Mouse (Mus musculus): Measurements from ENCODE around the gene Syt11. TPM values are rescaled to one million over a fixed set of nuclear protein-coding genes. Genes with fewer than 3 reads are reported as not detected.
"Not testable (repeated sequence)": the region's sequence is repeated elsewhere in the genome, so short reads cannot be mapped to it uniquely, and the experiment has no call there.

Syt11 gene
- 100 to 1,000 TPM; 501 to 519 TPM for total RNA-seq (2021)
- long read RNA-seq, full-length matches to known transcripts = 332 of 469 reads
- long read RNA-seq, partial matches to known transcripts = 35 of 469 reads
- long read RNA-seq, other reads (novel, unspliced or antisense) = 102 of 469 reads

DNA sequence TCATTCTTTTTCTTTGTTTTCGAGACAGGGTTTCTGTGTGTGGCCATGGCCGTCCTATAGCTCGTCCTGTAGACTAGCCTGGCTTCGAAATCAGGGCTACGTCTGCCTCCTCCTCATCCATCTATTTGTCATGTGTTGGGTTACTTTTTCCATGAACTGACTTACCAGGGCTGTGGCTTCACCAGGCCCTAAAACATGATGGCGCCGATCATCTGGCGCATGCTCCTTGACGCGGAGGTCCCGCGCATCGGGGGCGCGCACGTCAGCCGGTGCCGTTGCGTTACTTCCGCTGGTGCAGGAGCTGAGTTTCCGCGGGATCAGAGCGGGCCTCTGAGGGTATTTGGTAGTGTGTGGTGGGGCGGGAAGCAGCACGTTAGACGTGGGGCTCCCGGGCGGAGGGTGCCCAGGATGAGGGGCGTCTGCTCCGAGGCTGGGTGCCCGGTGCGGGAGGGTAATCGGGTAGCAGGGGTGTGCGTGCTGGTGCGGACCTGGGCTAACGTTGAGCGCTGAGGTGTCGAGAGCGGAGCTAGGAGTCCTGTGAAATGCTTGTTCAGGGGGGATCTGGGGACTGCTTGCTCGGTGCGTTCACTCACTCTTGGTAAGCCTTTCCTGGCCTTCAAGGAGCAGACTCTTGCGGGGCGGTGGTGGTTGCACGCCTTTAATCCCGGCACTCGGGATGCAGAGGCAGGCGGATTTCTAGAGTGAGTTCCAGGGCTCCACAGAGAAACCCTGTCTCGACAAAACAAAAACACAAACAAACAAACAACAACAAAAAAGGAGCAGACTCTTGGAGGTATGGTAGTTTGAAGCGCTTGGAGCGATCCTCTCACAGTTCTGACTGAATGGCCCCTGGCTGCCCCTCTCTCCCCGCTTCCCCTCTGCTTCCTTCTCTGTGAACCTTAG is at the start of gene Syt11:
TSS of gene Syt11 (minus strand) at position 226 of the 903 bp plus-strand sequence.
- not testable (repeated sequence) for DNase-seq (ENCODE audit: low spot score in 2 of 2)

DNA sequence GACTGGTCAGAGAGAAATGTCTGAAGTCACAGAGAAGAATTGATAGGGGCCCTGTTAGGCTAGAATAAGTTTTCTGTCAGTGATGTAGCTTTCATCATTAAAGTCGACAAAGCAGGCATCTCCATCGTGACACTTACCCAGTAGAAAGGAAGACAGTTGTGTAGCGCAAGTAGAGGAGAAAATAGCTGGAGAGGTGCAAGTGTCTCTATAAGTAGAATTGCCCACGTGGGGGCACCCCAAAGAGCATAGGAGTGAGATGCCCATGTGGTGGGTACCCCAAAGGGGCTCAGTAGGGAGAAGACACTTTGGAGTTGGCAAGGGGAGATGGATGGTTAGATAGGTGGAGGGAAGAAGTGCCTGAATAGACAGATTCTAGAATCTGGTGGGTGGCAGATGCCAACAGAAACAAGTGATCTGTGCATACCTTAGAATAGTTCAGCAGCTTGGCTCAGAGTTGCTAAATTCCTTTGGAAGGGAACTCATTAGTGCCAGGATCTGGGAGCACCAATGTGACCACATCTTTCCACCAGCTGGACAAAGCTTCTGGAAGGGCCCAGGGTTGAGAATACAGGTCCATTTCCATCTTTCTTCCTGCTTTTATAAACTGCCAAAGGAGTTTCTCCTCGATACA is 29.1 kb upstream of the Syt11 start:
- DNase-seq (ENCODE audit: low spot score in 2 of 2) = no peak

DNA sequence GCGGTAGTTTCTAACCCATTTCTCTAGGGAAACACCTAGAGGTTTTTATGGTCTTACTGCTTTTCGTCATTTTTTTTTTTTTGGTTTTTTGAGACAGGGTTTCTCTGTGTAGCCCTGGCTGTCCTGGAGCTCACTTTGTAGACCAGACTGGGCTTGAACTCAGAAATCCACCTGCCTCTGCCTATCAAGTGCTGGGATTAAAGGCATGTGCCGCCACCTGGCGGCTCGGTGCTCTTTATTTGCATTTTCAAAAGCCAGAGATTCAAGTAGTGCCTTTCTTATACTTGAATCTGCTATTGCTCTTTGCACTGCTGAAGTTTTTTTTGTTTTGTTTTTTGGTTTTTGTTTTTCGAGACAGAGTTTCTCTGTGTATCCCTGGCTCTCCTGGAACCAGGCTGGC is 22.5 kb upstream of the Syt11 start:
- DNase-seq (ENCODE audit: low spot score in 2 of 2) = not testable (repeated sequence)

DNA sequence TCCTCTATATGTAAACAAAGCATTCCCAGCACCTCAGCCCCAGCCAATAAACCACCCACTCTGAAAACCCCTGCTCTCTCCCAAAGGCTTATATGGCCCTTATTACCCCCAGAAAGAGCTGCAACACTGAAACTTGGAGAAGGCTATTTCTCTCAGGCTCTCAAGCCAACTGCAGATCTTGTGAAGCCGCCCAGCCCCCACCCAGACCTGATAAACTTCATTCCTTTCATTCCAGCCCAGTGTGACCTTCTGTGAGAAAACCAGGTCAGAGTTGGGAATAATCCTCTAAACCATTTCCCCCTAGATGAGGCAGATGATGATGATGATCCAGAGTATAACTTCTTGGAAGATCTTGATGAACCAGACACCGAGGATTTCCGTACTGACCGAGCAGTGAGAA is 13.1 kb upstream of the Syt11 start:
- DNase-seq (ENCODE audit: low spot score in 2 of 2) = not testable (repeated sequence)

DNA sequence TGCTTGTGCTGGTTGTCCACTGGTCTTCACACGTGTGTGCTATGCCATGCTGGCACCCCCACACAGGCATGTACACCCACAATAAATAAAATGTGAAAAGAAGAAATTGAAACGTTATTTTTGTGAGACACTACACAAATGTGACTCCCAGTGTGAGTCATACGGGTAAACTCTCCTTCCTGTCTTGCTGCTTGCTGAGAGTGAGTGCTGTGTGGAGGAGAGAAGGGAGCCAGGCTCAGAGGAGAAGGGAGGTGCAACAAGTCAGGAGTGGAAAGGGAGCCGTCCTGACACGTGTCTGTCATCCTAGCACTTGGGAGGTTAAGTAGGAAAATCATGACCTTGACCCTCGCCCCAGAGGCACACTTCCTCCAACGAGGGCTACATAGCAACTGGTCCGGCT is 11.8 kb upstream of the Syt11 start:
- not testable (repeated sequence) for DNase-seq (ENCODE audit: low spot score in 2 of 2)

DNA sequence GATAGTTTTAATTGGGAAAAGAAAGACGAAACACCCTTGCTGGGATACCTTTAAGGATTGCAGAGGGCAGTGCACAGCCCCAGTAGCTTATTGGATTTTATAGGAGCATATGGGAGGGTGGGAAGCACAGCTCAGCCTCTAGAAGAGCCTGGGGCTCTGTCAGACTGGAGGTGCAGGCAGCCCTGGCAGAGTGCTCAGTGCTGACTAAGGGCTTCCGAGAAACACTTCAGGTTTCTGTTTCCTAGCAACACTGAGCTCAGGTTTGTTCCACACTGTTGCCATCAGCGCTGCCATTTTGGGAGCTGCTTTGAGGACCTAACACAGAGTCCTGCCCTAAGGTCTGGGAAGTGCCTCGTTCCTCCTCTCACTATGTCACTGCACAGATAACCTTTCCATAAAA is 11.4 kb upstream of the Syt11 start:
- not testable (repeated sequence) for DNase-seq (ENCODE audit: low spot score in 2 of 2)

DNA sequence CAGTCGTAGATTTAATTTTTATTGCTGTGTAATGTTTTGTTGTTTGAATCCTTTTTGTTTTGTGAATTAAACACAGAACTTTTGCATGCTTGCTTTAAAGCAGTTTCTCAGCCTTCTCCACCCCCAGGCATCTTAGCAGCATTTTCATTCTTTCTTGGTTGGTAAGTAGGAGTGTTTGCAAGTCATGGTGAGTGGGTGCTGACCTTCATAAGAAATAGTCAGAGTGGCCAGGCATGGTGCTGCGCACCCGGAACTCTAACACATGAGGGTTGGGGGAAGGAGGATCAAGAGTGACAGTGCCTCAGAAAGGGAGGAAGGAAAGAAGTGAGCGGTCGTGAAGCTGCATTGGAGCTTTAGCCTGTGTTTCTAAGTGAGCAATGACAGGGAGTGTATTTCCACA is 9.9 kb upstream of the Syt11 start:
- DNase-seq (ENCODE audit: low spot score in 2 of 2) = no peak

DNA sequence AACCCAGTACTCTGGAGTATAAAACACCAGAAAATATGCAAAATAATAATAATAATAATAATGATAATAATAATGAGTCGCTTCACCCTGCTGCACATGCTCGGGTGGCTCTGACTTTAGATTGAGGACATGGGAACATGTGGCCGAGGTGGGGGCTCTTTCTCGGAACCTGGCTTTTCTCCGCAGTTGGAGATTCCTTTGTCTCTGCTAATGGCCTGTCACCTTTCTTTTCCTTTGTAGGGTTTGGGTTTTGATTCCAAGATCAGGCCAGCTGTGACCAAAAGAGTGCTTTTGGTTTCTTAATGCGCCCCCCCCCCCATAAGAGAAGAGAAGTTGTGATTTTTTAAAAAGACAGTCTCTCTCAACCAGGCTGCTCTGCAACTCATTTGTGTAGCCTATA is 1.8 kb downstream of the Syt11 start:
- not testable (repeated sequence) for DNase-seq (ENCODE audit: low spot score in 2 of 2)

DNA sequence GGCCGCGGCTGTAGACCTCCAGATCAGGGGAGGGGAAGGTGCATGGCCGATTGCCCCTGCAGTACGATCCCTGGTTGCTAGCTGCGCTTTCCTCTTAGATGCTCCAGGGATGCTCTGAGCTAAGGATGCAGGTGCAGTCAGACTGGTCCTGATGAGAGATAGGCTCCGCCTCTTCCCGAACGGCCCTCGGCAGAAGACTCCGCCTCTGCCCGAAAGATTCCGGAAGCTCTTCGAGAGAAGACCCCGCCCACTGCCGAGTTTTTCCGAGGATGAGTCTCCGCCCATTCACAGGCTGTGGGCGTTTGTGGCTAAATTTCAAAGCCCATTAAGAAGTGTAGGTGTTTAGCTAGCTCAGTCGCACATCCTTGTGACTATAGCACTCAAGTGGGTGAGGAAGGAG is 2.6 kb downstream of the Syt11 start:
- peak; percentile 95 to 98 for DNase-seq (ENCODE audit: low spot score in 2 of 2)

DNA sequence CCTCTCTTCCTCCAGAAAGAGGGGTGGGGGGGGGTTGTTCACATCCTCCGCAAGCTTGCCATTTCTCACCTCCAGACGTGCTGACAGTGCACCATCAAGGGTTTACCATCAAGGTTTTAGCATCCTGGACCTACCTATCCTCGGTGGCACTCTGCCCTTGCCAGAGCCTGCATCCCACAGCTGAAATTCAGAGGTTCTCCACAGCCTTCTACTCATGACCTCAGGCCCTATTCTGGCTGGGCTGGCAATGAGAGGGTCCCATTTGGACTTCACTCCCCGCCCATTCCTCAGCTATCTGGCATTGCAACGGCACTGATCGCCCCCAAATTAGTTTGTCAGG is 3.1 kb downstream of the Syt11 start:
- DNase-seq (ENCODE audit: low spot score in 2 of 2) = not testable (repeated sequence)

DNA sequence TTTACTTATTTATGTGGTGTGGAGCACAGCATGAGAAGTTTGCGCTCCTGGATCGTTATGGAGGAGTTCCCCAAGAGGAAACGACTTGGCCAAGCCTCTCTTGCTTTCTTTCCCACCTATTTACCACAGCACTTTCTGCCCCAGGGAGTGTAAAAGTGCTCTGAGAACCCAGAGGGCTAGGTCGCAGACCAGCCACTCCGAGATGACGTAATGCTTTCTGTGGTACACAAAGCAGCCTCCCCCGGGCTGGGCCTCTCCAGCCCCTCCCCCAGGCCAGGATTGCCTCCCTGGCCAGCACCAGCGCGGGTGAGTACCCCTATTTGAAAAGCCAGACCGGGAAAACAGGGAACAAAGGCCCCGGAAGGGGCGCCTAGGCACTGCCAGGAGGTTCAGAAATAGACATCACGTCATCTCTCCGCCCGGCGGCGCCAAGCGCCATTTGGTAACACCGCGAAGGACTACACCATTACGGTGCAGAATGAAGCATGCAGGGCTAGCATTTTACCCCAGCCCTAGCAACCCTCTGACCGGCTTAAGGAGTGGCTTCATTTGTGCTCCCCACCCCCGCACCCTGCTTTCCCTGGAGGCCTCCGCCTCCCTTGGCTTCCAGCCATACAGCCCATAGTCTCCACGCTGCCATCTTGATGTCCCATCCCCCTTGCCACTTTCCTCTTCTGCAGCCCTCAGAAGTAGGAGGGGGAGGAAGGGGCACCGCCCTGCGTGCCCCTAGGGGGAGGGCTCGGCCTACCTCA is 3.6 kb downstream of the Syt11 start:
- peak; percentile 78 to 85 for DNase-seq (ENCODE audit: low spot score in 2 of 2)

DNA sequence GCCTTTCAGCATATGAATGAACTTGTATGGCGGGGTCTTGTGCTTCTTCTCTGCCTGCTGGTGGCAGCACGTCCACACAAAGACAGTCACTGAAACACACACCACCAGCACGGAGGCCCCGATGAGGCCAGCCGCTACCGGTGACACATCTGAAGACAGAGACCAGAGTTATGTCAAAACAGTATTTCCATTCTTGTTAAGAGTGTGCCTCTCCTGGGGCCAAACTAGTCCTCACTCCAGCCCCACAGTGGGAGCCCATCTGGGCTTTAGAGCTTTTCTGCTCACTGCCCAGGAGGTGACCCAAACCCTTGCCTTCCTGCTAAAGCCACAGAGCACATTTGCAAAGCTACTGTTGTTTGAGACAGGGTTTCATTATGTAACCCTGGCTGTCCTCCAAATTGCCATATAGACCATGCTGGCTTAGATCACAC is 12.5 kb downstream of the Syt11 start:
- DNase-seq (ENCODE audit: low spot score in 2 of 2) = no peak

DNA sequence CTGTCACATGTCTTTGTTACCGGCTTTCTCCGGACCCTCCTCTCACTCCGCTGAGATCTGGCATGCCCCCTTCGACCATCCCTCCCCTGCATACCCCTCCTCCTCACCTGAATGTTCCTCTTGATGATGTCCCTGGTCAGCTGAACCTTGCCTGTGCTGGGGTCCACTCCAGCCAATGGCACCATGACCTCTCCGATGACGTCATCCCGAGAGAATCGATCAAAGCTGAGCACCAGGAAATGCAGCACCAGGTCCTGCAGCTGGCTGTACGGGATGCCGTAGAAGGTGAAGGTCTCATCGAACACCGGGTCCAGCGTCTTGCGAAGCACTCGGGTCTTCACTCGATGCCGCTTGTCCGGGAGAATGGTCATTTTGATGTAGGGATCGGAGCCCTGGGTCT is 13.3 kb downstream of the Syt11 start:
- DNase-seq (ENCODE audit: low spot score in 2 of 2) = no peak

DNA sequence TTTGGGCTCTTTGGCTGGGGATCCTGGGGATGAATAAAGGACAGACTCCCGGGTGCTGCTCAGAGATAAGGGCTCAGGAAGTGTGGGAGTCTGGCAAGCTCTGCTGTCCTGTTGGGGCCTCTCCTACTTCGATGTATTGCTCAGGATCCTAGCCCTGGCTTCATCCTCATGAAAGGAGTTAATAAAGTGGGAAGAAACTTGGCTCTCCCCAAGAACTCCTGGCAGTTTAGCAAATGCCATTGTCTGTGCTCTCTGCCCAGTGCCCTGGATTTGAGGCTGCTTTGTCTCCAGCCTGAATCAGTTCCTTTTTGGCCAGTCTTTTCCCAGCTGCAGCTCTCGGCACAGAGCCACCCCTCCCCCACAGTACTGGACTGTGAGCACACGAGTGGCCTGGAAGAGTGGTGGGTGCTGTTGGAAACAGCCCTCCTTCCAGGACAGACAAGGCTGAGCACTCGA is 16.9 kb downstream of the Syt11 start:
- DNase-seq (ENCODE audit: low spot score in 2 of 2) = peak; percentile 77 to 89

DNA sequence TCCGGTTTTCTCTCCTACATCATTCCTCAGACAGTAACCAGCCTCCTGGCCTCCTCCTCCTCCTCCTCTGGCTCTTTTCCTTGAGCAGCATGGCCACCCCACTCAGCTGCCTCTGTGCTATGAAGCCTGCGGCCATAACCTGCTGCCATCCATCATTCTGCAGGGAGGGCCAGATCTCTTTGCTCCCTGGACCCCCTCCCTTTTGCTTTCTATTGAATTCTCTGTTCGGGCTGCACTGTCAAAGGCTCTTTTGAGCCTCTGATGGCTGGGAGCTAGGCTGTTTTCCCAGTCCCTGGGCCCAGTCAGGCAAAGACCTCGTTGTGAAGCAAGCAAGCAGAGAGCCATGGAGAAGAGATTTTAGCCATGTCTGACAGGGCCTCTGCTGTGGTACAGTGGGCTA is 18.7 kb downstream of the Syt11 start:
- DNase-seq (ENCODE audit: low spot score in 2 of 2) = peak in 1 of 2 experiments; percentile 51

DNA sequence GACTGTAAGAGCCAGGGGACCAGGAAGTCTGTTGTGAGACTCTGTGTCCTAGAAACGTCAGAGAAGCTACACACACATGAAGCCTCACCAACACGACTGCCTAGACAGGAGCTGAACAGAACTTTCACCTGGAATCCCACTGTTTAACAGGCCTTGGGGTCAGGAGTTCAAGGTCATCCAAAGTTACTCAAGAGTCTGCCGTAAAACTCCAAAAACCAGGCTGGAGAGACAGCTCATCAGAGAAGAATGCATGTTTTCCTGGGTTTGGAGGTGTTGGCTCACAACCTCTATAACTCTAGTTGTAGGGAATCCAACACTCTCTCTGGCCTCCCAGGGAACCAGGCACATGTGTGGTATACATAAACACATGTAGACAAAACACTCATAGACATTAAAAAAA is 19.4 kb downstream of the Syt11 start:
- DNase-seq (ENCODE audit: low spot score in 2 of 2) = no peak

DNA sequence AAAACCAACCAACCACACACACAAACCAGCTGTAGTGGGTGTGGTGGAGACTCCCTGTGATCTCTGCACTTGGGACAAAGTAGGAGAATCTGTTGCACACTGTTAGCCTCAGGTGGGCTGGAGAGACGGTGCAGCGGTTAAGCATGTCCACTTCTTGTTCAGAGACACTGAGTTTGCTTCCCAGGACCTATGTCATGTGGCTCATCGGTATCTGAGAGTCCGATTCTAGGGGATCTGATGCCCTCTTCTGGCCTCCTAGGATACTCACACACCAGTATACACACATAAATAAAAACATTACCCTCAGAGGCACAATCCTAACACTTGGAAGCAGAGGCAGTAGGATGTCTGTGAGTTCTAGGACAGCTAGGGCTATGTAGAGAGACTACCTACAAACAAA is 20.7 kb downstream of the Syt11 start:
- no peak for DNase-seq (ENCODE audit: low spot score in 2 of 2)

DNA sequence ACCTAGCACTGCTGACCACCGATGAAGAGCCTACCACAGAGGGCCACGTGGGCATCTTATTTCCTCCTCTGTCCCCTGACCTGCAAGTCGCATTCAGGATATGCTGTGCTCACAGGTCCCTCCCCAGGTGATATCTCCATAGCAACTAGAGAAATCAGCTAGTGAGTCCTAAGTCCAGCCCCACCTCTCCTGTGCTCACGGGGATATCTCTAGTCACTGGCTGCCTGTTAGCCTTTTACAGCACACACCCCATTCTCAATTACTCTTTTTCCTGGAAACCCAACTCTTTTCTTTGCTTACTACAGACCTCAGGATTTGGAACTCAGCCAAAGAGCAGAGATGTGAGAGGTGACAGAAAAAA is 28.1 kb downstream of the Syt11 start:
- no peak for DNase-seq (ENCODE audit: low spot score in 2 of 2)

DNA sequence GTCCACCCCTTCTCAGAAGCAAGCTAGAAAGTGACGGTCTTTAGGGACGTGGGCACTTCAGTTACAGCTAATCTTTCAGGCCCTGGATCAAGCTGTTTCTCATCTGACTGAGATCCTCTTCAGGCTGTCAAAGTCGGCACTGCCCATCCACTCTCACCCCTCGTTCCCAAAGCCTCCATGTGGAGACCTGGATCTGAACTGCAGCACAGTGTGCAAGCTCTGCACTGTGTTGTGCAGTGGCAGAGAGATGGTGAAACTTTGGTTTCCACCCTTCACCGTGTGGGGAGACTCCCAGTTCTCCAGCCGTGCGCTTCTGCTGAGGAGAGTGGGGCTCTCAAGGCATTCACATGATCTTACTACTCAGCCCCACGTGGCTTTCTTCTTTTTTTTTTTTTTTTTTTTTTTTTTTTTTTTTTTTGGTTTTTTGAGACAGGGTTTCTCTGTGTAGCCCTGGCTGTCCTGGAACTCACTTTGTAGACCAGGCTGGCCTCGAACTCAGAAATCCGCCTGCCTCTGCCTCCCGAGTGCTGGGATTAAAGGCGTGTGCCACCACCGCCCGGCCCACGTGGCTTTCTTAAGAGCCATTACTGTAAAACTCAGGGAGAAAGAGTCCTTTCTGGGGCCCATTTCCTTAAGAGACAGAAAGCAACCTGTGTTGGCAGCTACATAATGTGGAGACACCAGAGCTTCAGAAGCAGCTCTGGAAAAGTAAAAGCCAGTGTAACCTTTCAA is 28.7 kb downstream of the Syt11 start:
- DNase-seq (ENCODE audit: low spot score in 2 of 2) = no peak

DNA sequence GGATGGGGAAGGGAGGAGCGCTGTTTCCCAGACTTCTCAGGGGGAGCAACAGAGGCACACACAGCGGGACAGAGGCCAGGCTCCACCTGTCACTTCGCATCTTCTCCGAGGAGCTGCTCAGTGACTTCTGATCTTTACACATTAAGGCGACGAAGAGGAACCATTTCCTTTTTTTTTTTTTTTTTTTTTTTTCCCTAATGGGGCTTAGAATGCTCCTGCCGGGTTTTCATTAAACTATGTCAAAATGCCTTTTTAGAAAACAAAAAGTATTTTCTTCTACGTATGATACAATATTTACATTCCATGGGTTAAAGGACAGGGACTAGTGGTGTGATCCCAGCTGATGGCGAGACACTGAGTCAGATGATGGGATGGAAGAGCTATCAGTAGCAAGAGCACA is 29.4 kb downstream of the Syt11 start:
- no peak for DNase-seq (ENCODE audit: low spot score in 2 of 2)

DNA sequence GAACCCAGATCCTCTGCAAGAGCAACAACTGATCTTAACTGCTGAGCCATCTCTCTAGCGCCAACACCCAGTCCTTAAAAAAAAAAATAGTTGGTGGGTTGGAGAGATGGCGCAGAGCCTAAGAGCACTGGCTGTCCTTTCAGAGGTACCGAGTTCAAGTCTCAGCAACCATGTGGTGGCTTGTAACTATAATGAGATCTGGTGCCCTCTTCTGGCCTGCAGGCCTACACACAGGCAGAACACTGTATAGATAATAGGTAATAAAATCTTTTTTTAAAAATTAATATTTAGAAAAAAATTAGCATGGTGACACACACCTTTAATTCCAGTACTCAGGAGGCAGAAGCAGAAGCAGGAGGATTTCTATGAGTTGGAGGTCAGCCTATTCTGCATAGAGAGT is 34.8 kb downstream of the Syt11 start:
- DNase-seq (ENCODE audit: low spot score in 2 of 2) = no peak

Data from layer of hippocampus, adult 18-20 months (tissue).